Mouse (Mus musculus): ENCODE measurements around the gene Abhd12b. TPM values are rescaled to one million over a fixed set of nuclear protein-coding genes. Genes with fewer than 3 reads are reported as not detected.

Gene Abhd12b
- total RNA-seq, 1 experiment from 2014 or later, result 0.70 TPM

- ATAC-seq (ENCODE audit: extremely low read depth, insufficient number of reproducible peaks, low FRiP score, poor library complexity, severe bottlenecking), result no peak
Observed at GRCm38 (mm10) chr12:70184173-70184783, 30.3 kb downstream of the Abhd12b start.

- ATAC-seq (ENCODE audit: extremely low read depth, insufficient number of reproducible peaks, low FRiP score, poor library complexity, severe bottlenecking), result no peak
Observed at GRCm38 (mm10) chr12:70192267-70192727, 38.4 kb downstream of the Abhd12b start.

- ATAC-seq (ENCODE audit: extremely low read depth, insufficient number of reproducible peaks, low FRiP score, poor library complexity, severe bottlenecking), result no peak
Observed at GRCm38 (mm10) chr12:70195426-70195825, 41.5 kb downstream of the Abhd12b start.

GRCm38 (mm10) chr12:70196341-70196740 lies 42.4 kb downstream of the Abhd12b start:
- ATAC-seq (ENCODE audit: extremely low read depth, insufficient number of reproducible peaks, low FRiP score, poor library complexity, severe bottlenecking), result no peak

- no peak for ATAC-seq (ENCODE audit: extremely low read depth, insufficient number of reproducible peaks, low FRiP score, poor library complexity, severe bottlenecking)
Observed at GRCm38 (mm10) chr12:70201926-70202529, 48.1 kb downstream of the Abhd12b start.

GRCm38 (mm10) chr12:70204433-70204832 lies 50.5 kb downstream of the Abhd12b start:
- ATAC-seq (ENCODE audit: extremely low read depth, insufficient number of reproducible peaks, low FRiP score, poor library complexity, severe bottlenecking), result no peak

- no peak for ATAC-seq (ENCODE audit: extremely low read depth, insufficient number of reproducible peaks, low FRiP score, poor library complexity, severe bottlenecking)
Observed at GRCm38 (mm10) chr12:70208214-70208613, 54.3 kb downstream of the Abhd12b start.

GRCm38 (mm10) chr12:70212501-70212900 lies 58.6 kb downstream of the Abhd12b start:
- no peak for ATAC-seq (ENCODE audit: extremely low read depth, insufficient number of reproducible peaks, low FRiP score, poor library complexity, severe bottlenecking)

- no peak for ATAC-seq (ENCODE audit: extremely low read depth, insufficient number of reproducible peaks, low FRiP score, poor library complexity, severe bottlenecking)
Observed at GRCm38 (mm10) chr12:70213601-70214000, 59.7 kb downstream of the Abhd12b start.

- no peak for ATAC-seq (ENCODE audit: extremely low read depth, insufficient number of reproducible peaks, low FRiP score, poor library complexity, severe bottlenecking)
Observed at GRCm38 (mm10) chr12:70214281-70214680, 60.3 kb downstream of the Abhd12b start.

GRCm38 (mm10) chr12:70216229-70216800 lies 62.4 kb downstream of the Abhd12b start:
- ATAC-seq (ENCODE audit: extremely low read depth, insufficient number of reproducible peaks, low FRiP score, poor library complexity, severe bottlenecking), result no peak

GRCm38 (mm10) chr12:70218795-70219540 lies 65.0 kb downstream of the Abhd12b start:
- peak; percentile 77 for ATAC-seq (ENCODE audit: extremely low read depth, insufficient number of reproducible peaks, low FRiP score, poor library complexity, severe bottlenecking)

- peak; percentile 60 for ATAC-seq (ENCODE audit: extremely low read depth, insufficient number of reproducible peaks, low FRiP score, poor library complexity, severe bottlenecking)
Observed at GRCm38 (mm10) chr12:70221425-70221824, 67.5 kb downstream of the Abhd12b start.

- no peak for ATAC-seq (ENCODE audit: extremely low read depth, insufficient number of reproducible peaks, low FRiP score, poor library complexity, severe bottlenecking)
Observed at GRCm38 (mm10) chr12:70223331-70223730, 69.4 kb downstream of the Abhd12b start.

- peak; percentile 23; the same call in 1 of the 2 replicates for ATAC-seq (ENCODE audit: extremely low read depth, insufficient number of reproducible peaks, low FRiP score, poor library complexity, severe bottlenecking)
Observed at GRCm38 (mm10) chr12:70226655-70227054, 72.7 kb downstream of the Abhd12b start.

GRCm38 (mm10) chr12:70227121-70227932 lies 73.4 kb downstream of the Abhd12b start:
- peak; percentile 86 for ATAC-seq (ENCODE audit: extremely low read depth, insufficient number of reproducible peaks, low FRiP score, poor library complexity, severe bottlenecking)

- ATAC-seq (ENCODE audit: extremely low read depth, insufficient number of reproducible peaks, low FRiP score, poor library complexity, severe bottlenecking), result no peak
Observed at GRCm38 (mm10) chr12:70228155-70228554, 74.2 kb downstream of the Abhd12b start.

- no peak for ATAC-seq (ENCODE audit: extremely low read depth, insufficient number of reproducible peaks, low FRiP score, poor library complexity, severe bottlenecking)
Observed at GRCm38 (mm10) chr12:70231294-70231693, 77.4 kb downstream of the Abhd12b start, which contains the start of gene Pygl. TSS of gene Pygl (minus strand) at chr12:70231488.
